Mouse (Mus musculus): ENCODE data around the gene Gm4792. TPM values are rescaled to one million over a fixed set of nuclear protein-coding genes. Genes with fewer than 3 reads are reported as not detected.

Gene Gm4792
- polyA plus RNA-seq (2011; ENCODE audit: insufficient read depth, insufficient read length, low replicate concordance, missing spikeins) = not detected in 2 replicates

DNA sequence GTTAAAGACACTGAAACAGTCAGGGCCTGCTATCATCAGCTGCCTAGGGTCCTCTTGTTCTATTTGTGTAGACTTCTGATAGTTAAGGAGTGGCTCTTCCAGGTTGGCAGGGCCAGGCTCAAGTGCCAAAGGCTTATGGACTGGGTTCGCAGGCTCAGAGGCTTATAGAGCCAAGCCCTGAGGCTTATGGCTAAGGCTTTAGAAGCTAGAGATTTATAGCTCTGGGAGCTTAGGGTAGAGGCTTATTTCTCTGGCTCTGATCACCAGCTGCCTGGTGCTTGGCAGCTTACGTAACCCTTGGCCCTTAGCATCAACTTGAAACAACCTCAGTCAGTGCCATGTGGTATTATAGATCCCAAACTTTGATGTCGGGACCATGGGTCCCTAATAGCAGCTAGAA lies at the start of gene Gm4792:
TSS of gene Gm4792 (minus strand) at position 233 of the 400 bp plus-strand sequence.
- TF ChIP-seq CTCF (IDR thresholded peaks at IDR 0.05; ENCODE audit: control insufficient read depth, insufficient read depth, low read length) (no peak), POLR2A (IDR thresholded peaks at IDR 0.05; ENCODE audit: borderline replicate concordance, control insufficient read depth, low read depth, low read length) (no peak)
- H3K4me1 ChIP-seq (ENCODE audit: control insufficient read depth, insufficient read depth, low read length) = no peaks in the 10 kb centered on the region
- WGBS = 73% methylated on average over 3 of the region's 3 CpGs
- no peak within 1 kb of the TSS for H3K4me3 ChIP-seq (replicated peaks; ENCODE audit: control insufficient read depth, low read depth, low read length)
- no peak within 1 kb of the TSS for H3K27ac ChIP-seq (ENCODE audit: control insufficient read depth, insufficient read depth, low read depth, low read length, poor library complexity)

DNA sequence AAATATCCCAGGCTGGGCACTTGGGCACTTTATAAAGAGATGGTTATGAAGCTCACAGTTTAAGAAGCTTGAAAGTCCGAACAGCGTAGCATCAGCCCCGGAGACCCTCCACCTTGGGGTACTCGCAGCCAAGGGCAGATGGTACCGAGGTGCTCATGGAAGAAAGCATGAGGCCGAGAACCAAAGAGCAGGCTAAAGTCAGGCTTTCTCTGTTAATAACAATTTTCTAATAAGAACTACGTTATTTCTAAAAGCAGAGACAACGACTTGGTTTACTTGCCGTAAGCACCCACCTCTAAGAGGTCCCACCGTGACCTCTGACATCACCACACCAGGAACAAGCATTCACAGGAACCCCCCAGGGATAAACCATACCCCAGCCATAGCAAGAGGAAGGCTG lies 49.5 kb upstream of the Gm4792 start:
- no peak overlapping the region for H3K4me3 ChIP-seq (replicated peaks; ENCODE audit: control insufficient read depth, low read depth, low read length)
- no peak overlapping the region for H3K27ac ChIP-seq (ENCODE audit: control insufficient read depth, insufficient read depth, low read depth, low read length, poor library complexity)
- H3K4me1 ChIP-seq (ENCODE audit: control insufficient read depth, insufficient read depth, low read length) = no peaks in the 10 kb centered on the region; the same call in 1 of the 2 replicates
- 92% methylated on average over 10 of the region's 10 CpGs for WGBS
- no peak for TF ChIP-seq CTCF (IDR thresholded peaks at IDR 0.05; ENCODE audit: control insufficient read depth, insufficient read depth, low read length)
- no peak for TF ChIP-seq POLR2A (IDR thresholded peaks at IDR 0.05; ENCODE audit: borderline replicate concordance, control insufficient read depth, low read depth, low read length)

DNA sequence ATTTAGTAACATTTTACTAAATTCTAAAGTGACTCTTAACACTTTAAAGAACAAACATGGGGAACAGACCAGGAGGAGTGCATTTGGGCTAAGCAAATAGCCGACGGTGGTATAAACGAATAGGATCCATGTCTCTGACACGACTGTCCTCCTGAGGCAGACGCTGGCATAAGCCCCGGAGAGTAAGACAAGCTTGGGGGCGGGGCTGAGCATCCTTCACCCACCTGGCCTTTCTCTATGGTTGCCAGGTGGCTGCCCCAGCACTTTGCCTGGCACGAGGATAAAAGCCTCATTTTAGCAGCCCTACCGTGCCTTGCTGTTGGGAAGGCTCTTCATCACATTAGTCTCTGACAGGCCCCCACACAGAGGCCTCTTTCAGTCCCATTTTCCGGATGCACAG lies 48.8 kb upstream of the Gm4792 start:
- 87% methylated on average over 10 of the region's 10 CpGs for WGBS
- Histone ChIP-seq H3K4me1 (ENCODE audit: control insufficient read depth, insufficient read depth, low read length) (no peaks in the 10 kb centered on the region; the same call in 1 of the 2 replicates), H3K27ac (ENCODE audit: control insufficient read depth, insufficient read depth, low read depth, low read length, poor library complexity) (no peak overlapping the region), H3K4me3 (replicated peaks; ENCODE audit: control insufficient read depth, low read depth, low read length) (no peak overlapping the region)
- no peak for TF ChIP-seq POLR2A (IDR thresholded peaks at IDR 0.05; ENCODE audit: borderline replicate concordance, control insufficient read depth, low read depth, low read length)
- no peak for TF ChIP-seq CTCF (IDR thresholded peaks at IDR 0.05; ENCODE audit: control insufficient read depth, insufficient read depth, low read length)

DNA sequence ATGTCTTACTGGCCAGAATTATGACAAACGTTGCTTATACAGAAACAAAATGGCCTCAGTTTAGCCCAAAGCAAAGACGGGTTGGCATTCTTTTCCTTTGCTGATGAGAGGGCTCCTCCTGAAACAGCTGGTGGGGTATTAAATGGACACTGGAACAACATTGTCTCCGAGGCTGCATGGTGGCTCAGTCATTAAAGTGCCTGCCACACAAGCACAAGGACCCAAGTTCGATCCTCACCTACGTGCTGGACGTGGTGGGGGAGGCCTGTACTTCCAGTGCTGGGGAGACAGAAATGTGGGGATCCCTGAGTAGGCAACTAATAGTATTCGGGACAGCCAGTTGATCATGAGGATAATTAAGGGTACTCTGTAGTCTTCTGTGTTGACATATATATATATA lies 48.1 kb upstream of the Gm4792 start:
- no peak for TF ChIP-seq CTCF (IDR thresholded peaks at IDR 0.05; ENCODE audit: control insufficient read depth, insufficient read depth, low read length)
- no peak for TF ChIP-seq POLR2A (IDR thresholded peaks at IDR 0.05; ENCODE audit: borderline replicate concordance, control insufficient read depth, low read depth, low read length)
- 88% methylated on average over 7 of the region's 7 CpGs for WGBS
- Histone ChIP-seq H3K27ac (ENCODE audit: control insufficient read depth, insufficient read depth, low read depth, low read length, poor library complexity) (no peak overlapping the region), H3K4me3 (replicated peaks; ENCODE audit: control insufficient read depth, low read depth, low read length) (no peak overlapping the region), H3K4me1 (ENCODE audit: control insufficient read depth, insufficient read depth, low read length) (no peaks in the 10 kb centered on the region; the same call in 1 of the 2 replicates)

DNA sequence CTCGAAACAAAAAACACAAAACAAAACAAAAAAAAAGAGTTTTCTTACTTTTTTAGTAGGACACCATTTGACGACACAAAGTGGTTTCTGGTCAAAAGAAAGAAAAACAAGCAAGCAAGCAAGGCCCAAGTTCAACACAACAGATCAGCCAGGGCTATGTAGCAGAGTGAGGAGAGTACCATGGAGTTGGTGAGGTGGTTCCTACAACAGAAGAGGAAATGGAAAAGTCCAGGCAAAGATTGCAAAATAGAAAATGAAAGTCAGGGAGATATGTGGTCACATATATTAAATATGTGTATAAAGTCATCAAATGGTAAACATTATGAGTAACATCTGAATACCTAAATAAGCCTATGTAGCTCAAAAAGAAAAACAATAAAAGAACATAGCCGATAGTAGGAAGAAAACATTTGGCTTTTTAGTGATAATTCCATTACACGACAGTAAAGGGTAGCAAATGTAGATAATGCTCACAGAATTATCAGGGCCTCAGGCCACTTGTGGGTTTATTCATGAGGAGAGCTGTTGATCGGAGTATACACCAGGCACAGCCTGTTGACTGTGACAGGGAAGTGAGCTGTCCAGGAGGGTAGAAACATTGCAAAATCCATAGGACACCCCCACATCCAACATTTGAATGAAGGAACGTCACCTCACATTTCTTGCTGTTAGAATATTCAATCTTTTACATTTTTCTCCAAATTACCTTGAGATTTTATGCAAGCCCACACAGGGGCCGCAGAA lies 47.2 kb upstream of the Gm4792 start:
- 66% methylated on average over 7 of the region's 7 CpGs for WGBS
- no peak for TF ChIP-seq CTCF (IDR thresholded peaks at IDR 0.05; ENCODE audit: control insufficient read depth, insufficient read depth, low read length)
- TF ChIP-seq POLR2A (IDR thresholded peaks at IDR 0.05; ENCODE audit: borderline replicate concordance, control insufficient read depth, low read depth, low read length) = no peak
- no peak overlapping the region for H3K27ac ChIP-seq (ENCODE audit: control insufficient read depth, insufficient read depth, low read depth, low read length, poor library complexity)

DNA sequence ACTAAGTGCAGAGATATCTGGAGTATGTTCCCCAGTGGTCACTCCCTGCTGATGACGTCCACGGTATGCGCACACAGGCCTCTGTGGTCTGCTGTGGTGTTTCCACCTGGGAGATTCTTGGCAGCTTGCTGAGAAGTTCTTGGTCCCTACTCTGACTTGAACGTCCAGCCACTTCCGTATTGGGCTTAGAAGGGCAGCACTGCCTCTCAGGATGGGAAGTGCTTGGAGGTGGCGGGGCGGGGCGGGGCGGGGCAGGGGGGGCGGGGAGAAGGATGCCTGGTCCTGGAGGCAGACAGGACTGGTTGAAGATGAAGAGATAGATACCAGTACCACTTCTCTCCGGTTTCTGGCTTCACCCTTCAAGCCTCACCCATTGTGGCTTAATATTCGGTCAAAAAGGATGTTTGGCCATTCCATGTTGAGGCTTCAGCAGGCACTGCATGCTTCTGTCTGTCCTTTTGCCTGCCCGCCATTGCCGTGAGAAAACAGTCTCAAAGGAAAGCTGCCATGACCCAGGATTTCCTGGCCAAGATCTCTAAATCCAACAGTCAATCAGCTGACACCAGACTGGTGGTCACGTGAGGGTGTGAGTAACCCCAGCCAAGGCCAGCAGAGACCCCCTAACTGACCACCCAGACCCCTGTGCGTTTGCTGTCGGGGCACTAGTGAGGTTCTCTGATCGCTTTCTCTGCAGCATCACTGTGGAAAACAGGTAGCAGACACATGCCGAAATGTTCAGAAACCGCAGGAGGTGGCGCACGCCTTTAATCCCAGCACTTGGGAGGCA lies 46.3 kb upstream of the Gm4792 start:
- Histone ChIP-seq H3K27ac (ENCODE audit: control insufficient read depth, insufficient read depth, low read depth, low read length, poor library complexity) (no peak overlapping the region), H3K4me3 (replicated peaks; ENCODE audit: control insufficient read depth, low read depth, low read length) (no peak overlapping the region), H3K4me1 (ENCODE audit: control insufficient read depth, insufficient read depth, low read length) (no peaks in the 10 kb centered on the region; the same call in 1 of the 2 replicates)
- 52% methylated on average over 22 of the region's 22 CpGs for WGBS
- TF ChIP-seq CTCF (IDR thresholded peaks at IDR 0.05; ENCODE audit: control insufficient read depth, insufficient read depth, low read length) (no peak), POLR2A (IDR thresholded peaks at IDR 0.05; ENCODE audit: borderline replicate concordance, control insufficient read depth, low read depth, low read length) (no peak)

More for the DNA sequence above, 47.2 kb upstream of the Gm4792 start:
- Histone ChIP-seq H3K4me3 (replicated peaks; ENCODE audit: control insufficient read depth, low read depth, low read length) (no peak overlapping the region), H3K4me1 (ENCODE audit: control insufficient read depth, insufficient read depth, low read length) (no peaks in the 10 kb centered on the region; the same call in 1 of the 2 replicates)

DNA sequence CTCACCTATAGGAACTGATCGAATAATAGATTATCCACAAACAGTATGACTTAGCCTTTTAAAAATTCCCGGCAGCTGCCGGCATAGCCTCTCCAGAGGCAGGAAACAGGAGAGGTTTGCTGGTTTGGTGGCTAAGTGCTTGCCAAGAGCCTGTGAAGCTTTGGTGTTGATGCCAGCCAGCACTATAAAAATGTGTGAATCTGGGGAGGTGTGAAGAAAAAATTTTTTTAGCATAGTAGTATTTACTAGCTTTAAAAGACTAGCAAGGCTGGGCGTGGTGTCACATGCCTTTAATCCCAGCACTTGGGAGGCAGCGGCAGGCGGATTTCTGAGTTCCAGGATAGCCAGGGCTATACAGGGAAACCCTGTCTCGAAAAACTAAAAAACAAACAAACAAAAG lies 45.1 kb upstream of the Gm4792 start:
- TF ChIP-seq CTCF (IDR thresholded peaks at IDR 0.05; ENCODE audit: control insufficient read depth, insufficient read depth, low read length) = no peak
- TF ChIP-seq POLR2A (IDR thresholded peaks at IDR 0.05; ENCODE audit: borderline replicate concordance, control insufficient read depth, low read depth, low read length) = no peak
- Histone ChIP-seq H3K4me1 (ENCODE audit: control insufficient read depth, insufficient read depth, low read length) (no peaks in the 10 kb centered on the region; the same call in 1 of the 2 replicates), H3K27ac (ENCODE audit: control insufficient read depth, insufficient read depth, low read depth, low read length, poor library complexity) (no peak overlapping the region), H3K4me3 (replicated peaks; ENCODE audit: control insufficient read depth, low read depth, low read length) (no peak overlapping the region)
- 80% methylated on average over 7 of the region's 7 CpGs for WGBS

DNA sequence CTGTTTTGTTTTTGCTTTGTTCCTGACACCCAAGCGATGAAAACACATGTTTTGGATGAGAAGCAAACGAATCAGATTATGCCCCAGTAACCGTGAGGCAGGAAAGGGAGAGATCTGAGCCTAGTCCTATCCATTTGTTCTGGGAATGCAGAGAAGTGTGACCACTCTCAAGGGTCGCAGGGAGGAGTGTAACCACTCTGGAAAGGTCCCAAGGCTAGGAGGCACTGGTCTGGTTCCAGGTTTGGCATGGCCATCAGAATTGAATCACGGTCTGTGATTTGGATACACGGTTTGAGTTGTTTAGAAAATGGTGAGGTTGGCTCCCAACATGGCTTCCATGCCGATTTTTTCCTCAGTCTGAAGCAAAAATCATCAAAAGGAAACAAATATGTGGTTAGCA lies 43.8 kb upstream of the Gm4792 start:
- TF ChIP-seq CTCF (IDR thresholded peaks at IDR 0.05; ENCODE audit: control insufficient read depth, insufficient read depth, low read length) (no peak), POLR2A (IDR thresholded peaks at IDR 0.05; ENCODE audit: borderline replicate concordance, control insufficient read depth, low read depth, low read length) (no peak)
- H3K27ac ChIP-seq (ENCODE audit: control insufficient read depth, insufficient read depth, low read depth, low read length, poor library complexity) = no peak overlapping the region
- H3K4me1 ChIP-seq (ENCODE audit: control insufficient read depth, insufficient read depth, low read length) = no peaks in the 10 kb centered on the region; the same call in 1 of the 2 replicates
- WGBS = 76% methylated on average over 7 of the region's 7 CpGs
- H3K4me3 ChIP-seq (replicated peaks; ENCODE audit: control insufficient read depth, low read depth, low read length) = no peak overlapping the region
